Mouse (Mus musculus) heart, adult 18-20 months (tissue): ENCODE results near the gene Gdf1. TPM values are rescaled to one million over a fixed set of nuclear protein-coding genes. Genes with fewer than 3 reads are reported as not detected.

Experiments used
- DNase-seq, 2 experiments: peaks; one replicate each; pipeline ENCODE4 v3.0.0; 2021 to 2022; ENCODE audit warnings: mixed read lengths in 1 of 2
- total RNA-seq, 2 experiments: library from RNA; stranded (reverse); gene quantifications; 2 replicates each; pipeline ENCODE4 v1.2.3; 2021

Gdf1 gene
- total RNA-seq, 2 experiments from 2014 or later, result 0.28 TPM; not detected in 1

DNA sequence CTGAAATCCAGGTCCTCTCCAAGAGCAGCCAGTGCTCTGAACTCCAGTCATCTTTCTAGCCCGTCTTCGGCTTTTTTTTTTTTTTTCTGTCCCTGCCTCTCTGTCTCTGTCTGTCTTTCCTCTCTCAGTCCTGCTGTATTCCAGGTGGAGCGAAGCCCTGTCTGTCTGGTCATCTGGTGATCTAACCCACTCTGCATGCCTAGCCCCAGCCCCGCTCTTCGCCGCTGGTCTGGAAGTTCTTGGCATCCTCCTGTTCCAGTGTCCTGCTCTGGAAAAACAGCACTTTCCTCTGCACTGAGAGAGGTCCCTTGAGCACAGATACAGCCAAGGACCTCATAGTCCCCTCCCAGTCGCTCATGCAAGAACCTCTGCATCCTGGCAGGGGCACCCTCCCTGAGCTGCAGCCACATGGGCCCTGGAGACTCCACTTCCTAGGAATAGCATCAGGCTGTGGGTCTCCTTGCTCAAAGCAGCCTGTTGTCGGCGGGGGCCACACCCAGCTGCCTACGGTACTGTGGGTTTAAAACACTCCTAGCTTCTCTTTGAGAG, 31.9 kb downstream of the Gdf1 start:
- DNase-seq, result peak in 1 of 2 experiments; percentile 51

DNA sequence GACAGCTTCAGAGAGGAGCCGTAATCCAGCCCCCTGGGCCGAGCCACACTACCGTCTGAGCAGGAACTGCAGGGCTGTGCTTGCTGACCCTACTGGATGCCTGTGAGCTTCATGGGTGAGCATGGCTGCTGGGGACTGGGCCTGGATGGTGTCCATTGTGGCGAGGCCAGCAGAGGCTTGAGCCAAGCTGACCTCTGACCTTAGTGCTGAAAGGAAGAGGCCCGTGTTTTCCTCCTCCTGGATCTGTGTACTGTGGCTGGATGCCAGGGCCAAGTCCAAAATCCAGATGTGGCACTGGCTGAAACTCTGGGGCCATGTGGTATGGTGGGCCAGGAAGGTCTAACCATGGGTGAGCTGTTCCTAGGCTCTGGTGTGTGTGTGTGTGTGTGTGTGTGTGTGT, 34.4 kb downstream of the Gdf1 start:
- DNase-seq, result peak in 1 of 2 experiments; percentile 79

DNA sequence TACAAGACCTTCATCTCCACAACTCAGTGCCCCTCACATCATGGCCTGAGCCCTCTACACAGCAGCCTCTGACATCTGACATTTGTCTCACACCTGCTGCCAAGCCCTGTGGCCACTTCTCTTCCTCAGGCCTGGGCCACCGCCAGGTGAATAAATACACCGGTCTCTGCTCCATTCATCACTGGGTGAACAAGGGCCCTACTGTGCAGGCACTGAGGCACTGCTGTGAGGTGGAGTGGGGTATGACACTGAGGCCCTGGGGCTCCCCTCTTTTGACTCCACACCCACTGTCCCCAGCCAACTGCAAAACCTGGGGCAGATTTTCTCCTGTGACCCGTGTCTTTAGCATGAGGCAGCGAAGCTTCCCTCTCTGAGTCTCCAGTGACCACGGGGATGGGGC, 37.0 kb downstream of the Gdf1 start:
- DNase-seq, result no peak

DNA sequence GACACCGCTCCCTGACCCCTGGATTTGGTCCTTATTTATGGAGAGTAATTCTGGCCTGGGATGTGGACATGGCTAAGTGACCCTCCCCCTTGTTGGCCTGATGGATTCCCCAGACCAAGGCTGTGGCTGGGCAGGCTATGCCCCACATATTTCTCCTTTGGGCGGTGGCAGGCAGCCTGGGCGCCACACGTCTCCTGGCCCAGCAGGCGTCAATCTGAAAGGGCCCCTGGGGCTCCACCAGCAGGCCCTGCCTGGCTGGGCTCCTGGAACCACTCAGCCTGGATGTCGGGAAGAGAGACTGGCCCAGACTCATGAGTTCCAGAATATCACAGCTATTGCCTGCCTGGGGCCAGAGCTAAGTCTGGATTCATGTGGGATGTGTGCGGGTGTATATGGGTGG, 40.9 kb downstream of the Gdf1 start:
- peak in 1 of 2 experiments; percentile 36 for DNase-seq

- DNase-seq, result peak in 1 of 2 experiments; percentile 53
These were observed 42.3 kb downstream of the Gdf1 start for GRCm38 (mm10) chr8:70371951-70372350.

- no peak for DNase-seq
These were observed 44.0 kb downstream of the Gdf1 start, which contains the start of gene Comp for GRCm38 (mm10) chr8:70373397-70374317. Gene Comp (plus strand): TSS chr8:70373558.

- DNase-seq, result peak; percentile 78 to 81
These were observed 44.8 kb downstream of the Gdf1 start for GRCm38 (mm10) chr8:70374318-70374927.

DNA sequence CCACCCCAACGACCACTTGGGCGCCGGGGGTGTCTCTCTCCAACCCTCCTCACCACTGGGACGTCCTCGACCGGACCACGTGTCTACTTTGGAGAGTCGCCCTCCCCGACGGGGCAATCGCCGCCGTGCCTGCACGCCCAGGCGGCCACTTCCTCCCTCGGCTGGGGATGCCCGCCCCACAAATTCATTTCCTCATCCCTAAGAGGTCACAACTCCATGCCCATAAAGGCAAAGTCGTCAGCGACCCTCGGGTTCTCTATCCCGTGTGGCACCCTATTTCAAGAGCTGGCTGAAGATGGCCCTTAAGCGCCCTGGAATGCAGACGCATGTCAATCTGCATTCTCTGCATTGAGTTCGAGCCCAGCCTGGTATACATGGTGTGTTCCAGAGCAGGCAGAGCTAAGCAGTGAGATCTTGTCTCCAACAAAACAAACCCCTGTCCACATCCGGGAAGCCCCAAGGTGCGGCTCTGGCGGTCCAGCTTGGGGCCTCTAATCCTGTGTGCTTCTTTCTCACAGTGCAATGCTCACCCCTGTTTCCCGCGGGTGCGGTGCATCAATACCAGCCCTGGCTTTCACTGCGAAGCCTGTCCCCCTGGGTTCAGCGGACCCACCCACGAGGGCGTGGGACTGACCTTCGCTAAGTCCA, 45.7 kb downstream of the Gdf1 start:
- DNase-seq, result peak in 1 of 2 experiments; percentile 30

GRCm38 (mm10) chr8:70376275-70376741, 46.7 kb downstream of the Gdf1 start:
- DNase-seq, result no peak

GRCm38 (mm10) chr8:70377049-70377448, 47.4 kb downstream of the Gdf1 start:
- no peak for DNase-seq

DNA sequence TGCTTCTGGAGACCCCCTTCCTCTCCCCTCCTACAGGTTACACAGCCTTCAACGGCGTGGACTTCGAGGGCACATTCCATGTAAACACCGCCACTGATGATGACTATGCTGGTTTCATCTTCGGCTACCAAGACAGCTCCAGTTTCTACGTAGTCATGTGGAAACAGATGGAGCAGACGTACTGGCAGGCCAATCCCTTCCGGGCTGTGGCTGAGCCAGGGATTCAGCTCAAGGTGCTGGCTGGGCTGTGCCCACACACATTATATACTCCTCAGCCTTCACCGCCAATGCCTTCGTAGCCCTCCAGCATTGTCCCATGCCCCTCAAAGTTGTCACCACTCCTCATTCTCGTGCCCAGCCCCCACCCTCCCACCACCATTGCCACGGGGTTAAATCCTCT, 50.5 kb downstream of the Gdf1 start:
- no peak for DNase-seq

Other genes starting within 250 kb of the Gdf1 start
- under 1 TPM in 1 of 2 experiments, not detected in 1; 0.08 TPM for gene Hapln4, start 246.4 kb upstream of the Gdf1 start, total RNA-seq
- gene Ncan, start 208.9 kb upstream of the Gdf1 start, total RNA-seq, result under 1 TPM in 1 of 2 experiments, not detected in 1; 0.03 TPM
- gene Nr2c2ap, start 198.5 kb upstream of the Gdf1 start, total RNA-seq, result 1 to 10 TPM; 7.5 to 7.9 TPM
- 10 to 100 TPM; 19.8 to 19.9 TPM for gene Rfxank, start 190.7 kb upstream of the Gdf1 start, total RNA-seq
- gene Borcs8, start 190.3 kb upstream of the Gdf1 start, total RNA-seq, result 10 to 100 TPM; 17.6 to 28.5 TPM
- under 1 TPM in 1 of 2 experiments, not detected in 1; 0.31 TPM for gene Mef2b, start 190.1 kb upstream of the Gdf1 start, total RNA-seq
- 100 to 1,000 TPM in 1 of 2 experiments, 10 to 100 TPM in 1; 90.1 to 101 TPM for gene Tmem161a, start 157.5 kb upstream of the Gdf1 start, total RNA-seq
- gene Slc25a42, start 117.5 kb upstream of the Gdf1 start, total RNA-seq, result 10 to 100 TPM; 53.5 to 54.8 TPM
- gene Sugp2, start 95.6 kb upstream of the Gdf1 start, total RNA-seq, result 10 to 100 TPM; 37.3 to 39.1 TPM
- gene Armc6, start 95.4 kb upstream of the Gdf1 start, total RNA-seq, result 1 to 10 TPM; 6.8 to 7.8 TPM
- 1 to 10 TPM; 7.7 to 8.4 TPM for gene Homer3, start 47.0 kb upstream of the Gdf1 start, total RNA-seq
- 10 to 100 TPM; 27.4 to 34.6 TPM for gene Ddx49, start 27.3 kb upstream of the Gdf1 start, total RNA-seq
- 100 to 1,000 TPM; 157 to 174 TPM for gene Cope, start 27.3 kb upstream of the Gdf1 start, total RNA-seq
- under 1 TPM; 0.55 to 0.57 TPM for gene Cers1, start 14.0 kb upstream of the Gdf1 start, total RNA-seq
- gene Upf1, start 23.5 kb downstream of the Gdf1 start, total RNA-seq, result 10 to 100 TPM; 46.1 to 46.8 TPM
- 1 to 10 TPM; 5.1 to 6.6 TPM for gene Comp, start 43.7 kb downstream of the Gdf1 start, total RNA-seq
- gene Crtc1, start 109.8 kb downstream of the Gdf1 start, total RNA-seq, result 1 to 10 TPM; 7.8 to 9.0 TPM
- gene Klhl26, start 147.2 kb downstream of the Gdf1 start, total RNA-seq, result 1 to 10 TPM; 8.4 to 9.7 TPM
- not detected for gene Tmem59l, start 157.5 kb downstream of the Gdf1 start, total RNA-seq
- gene Crlf1, start 163.3 kb downstream of the Gdf1 start, total RNA-seq, result under 1 TPM; 0.20 to 0.62 TPM
- gene Rex1bd, start 176.9 kb downstream of the Gdf1 start, total RNA-seq, result 100 to 1,000 TPM; 113 to 128 TPM
- gene Uba52, start 181.0 kb downstream of the Gdf1 start, total RNA-seq, result 1,000 to 10,000 TPM; 1,328 to 1,514 TPM
- gene Fkbp8, start 197.9 kb downstream of the Gdf1 start, total RNA-seq, result 100 to 1,000 TPM; 120 to 129 TPM
- 100 to 1,000 TPM in 1 of 2 experiments, 10 to 100 TPM in 1; 92.4 to 107 TPM for gene Kxd1, start 198.1 kb downstream of the Gdf1 start, total RNA-seq
- 10 to 100 TPM; 10.9 to 12.0 TPM for gene Ell, start 209.6 kb downstream of the Gdf1 start, total RNA-seq